ENCODE assay signal across 15 mouse cellular contexts in genomic region chrX:8020111-8020778, GRCm38 (mm10). TPM values are rescaled to one million over a fixed set of nuclear protein-coding genes. Genes with fewer than 3 reads are reported as not detected.
DNase-seq lines count a peak whose midpoint lies in the region; ATAC-seq and TF ChIP-seq lines count a peak whose summit lies in the region.
"Had no signal": no experiment of that assay in that cellular context is flagged by ENCODE, and none has a peak within 500 bp of the region (broad histone marks: within the 10 kb centered on the region; RNA-seq: fewer than 3 reads in every experiment).

No protein-coding gene starts in this region.

- no peak overlapping the region for H3K9ac ChIP-seq in kidney, postnatal 0 days (ENCODE audit: low read depth, low read length)
- H3K9ac ChIP-seq: hindbrain, embryonic 14.5 days had no signal

- TF ChIP-seq CTCF in kidney, postnatal 0 days (IDR thresholded peaks at IDR 0.05; ENCODE audit: low read depth) = peak; percentile 41; the same call in 1 of the 2 replicates

- ATAC-seq in kidney, postnatal 0 days (replicated peaks; ENCODE audit: low FRiP score, low read depth) = no peak

- H3K27ac ChIP-seq in kidney, postnatal 0 days = no peak overlapping the region
- H3K27ac ChIP-seq: heart, embryonic 10.5 days; hindbrain, embryonic 14.5 days; macrophage had no signal

- no peak for DNase-seq in kidney, postnatal 0 days (ENCODE audit: low spot score)
- DNase-seq in kidney, adult 8-10 months = no peak
- DNase-seq in thymus, postnatal 14 days = peak; percentile 6
- no peak for DNase-seq in thymus, postnatal 36 days
- DNase-seq in R1 (ENCODE audit: low read depth, low spot score) = peak; percentile 66
- peak; percentile 45 for DNase-seq in thymus, postnatal 4 days
- no peak for DNase-seq in right cerebral cortex, postnatal 25 days
- DNase-seq: retina, postnatal 1 day had no signal

- 92% methylated on average over 2 of the region's 2 CpGs for WGBS in kidney, postnatal 0 days

- H3K9me3 ChIP-seq in kidney, postnatal 0 days (replicated peaks; ENCODE audit: low read length) = no peaks in the 10 kb centered on the region
- H3K9me3 ChIP-seq: heart, embryonic 10.5 days had no signal

- no peaks in the 10 kb centered on the region for H3K4me1 ChIP-seq in kidney, postnatal 0 days (replicated peaks; ENCODE audit: insufficient read depth, low read length)
- H3K4me1 ChIP-seq: heart, embryonic 10.5 days had no signal

- no peaks in the 10 kb centered on the region for H3K36me3 ChIP-seq in kidney, postnatal 0 days (ENCODE audit: insufficient read depth, low read length)
- H3K36me3 ChIP-seq: heart, embryonic 10.5 days had no signal

- H3K4me2 ChIP-seq in kidney, postnatal 0 days (ENCODE audit: low read length) = no peak overlapping the region
- H3K4me2 ChIP-seq: hindbrain, embryonic 14.5 days had no signal

- H3K4me3 ChIP-seq in kidney, postnatal 0 days (replicated peaks; ENCODE audit: low read depth, low read length) = no peak overlapping the region
- H3K4me3 ChIP-seq: erythroblast, embryonic 14.5 days; heart, embryonic 10.5 days; myocyte had no signal

- H3K27me3 ChIP-seq in kidney, postnatal 0 days (ENCODE audit: insufficient read depth, low read length) = no peaks in the 10 kb centered on the region

RNA-seq across cellular contexts. Expression of gene Glod5, which starts 2.0 kb away (rescaled TPM):
- 3.1 and 3.2 TPM in 2 replicates for polyA plus RNA-seq in kidney, postnatal 0 days (2015; fragmentation: Nextera tagmentation; extraction: Ambion mirVana)
- polyA plus RNA-seq: erythroblast, embryonic 14.5 days; heart, embryonic 10.5 days; limb, embryonic 11.5 days; macrophage; myocyte had no signal

RNA-seq across cellular contexts. Expression of gene Gata1, which starts 42.4 kb away (rescaled TPM):
- 0.08 and 0.09 TPM in 2 replicates for polyA plus RNA-seq in kidney, postnatal 0 days (2015; fragmentation: Nextera tagmentation; extraction: Ambion mirVana)
- polyA plus RNA-seq: cortical plate, adult 2 months; hindbrain, embryonic 14.5 days; myocyte had no signal

RNA-seq across cellular contexts. Expression of gene Suv39h1, which starts 54.3 kb away (rescaled TPM):
- polyA plus RNA-seq in kidney, postnatal 0 days (2015; fragmentation: Nextera tagmentation; extraction: Ambion mirVana) = 32.5 and 34.1 TPM in 2 replicates

Comparison
In these comparisons a context has a peak if more than half of its experiments do, and no peak if none do; other contexts are left out.
1. DNase-seq: peak in thymus, postnatal 14 days (single experiment), R1 (single experiment) and thymus, postnatal 4 days (single experiment); none in kidney, postnatal 0 days (single experiment), kidney, adult 8-10 months (0 of 2), thymus, postnatal 36 days (0 of 2) and right cerebral cortex, postnatal 25 days (single experiment).